Mouse (Mus musculus): ENCODE data around the gene Mki67.
"Not testable (repeated sequence)": the region's sequence is repeated elsewhere in the genome, so short reads cannot be mapped to it uniquely, and the experiment has no call there.

DNA sequence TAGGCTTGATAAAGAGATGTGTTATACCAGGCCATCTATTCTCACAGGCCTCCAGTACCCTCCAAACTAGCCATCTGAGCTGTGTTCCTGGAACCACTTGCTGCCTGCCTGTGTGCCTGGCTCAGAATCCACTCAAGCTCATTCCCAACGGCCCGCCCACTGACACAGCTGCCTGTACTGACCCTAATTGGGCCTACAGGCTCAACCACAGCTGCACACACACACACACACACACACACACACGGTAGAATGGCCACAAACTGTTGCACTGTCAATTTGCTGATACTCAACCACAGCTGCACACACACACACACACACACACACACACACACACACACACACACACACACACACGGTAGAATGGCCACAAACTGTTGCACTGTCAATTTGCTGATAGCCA, 32.1 kb downstream of the Mki67 start:
- not testable (repeated sequence) for TF ChIP-seq CTCF (IDR thresholded peaks at IDR 0.05); POLR2A (IDR thresholded peaks at IDR 0.05; ENCODE audit: insufficient read depth, low read depth, low read length)
